Mouse (Mus musculus) thymus, postnatal 25 days (tissue): Measurements from ENCODE around the gene Mfap5.
"Not testable (repeated sequence)": the region's sequence is repeated elsewhere in the genome, so short reads cannot be mapped to it uniquely, and the experiment has no call there.

ENCODE experiments used
- DNase-seq: peaks from one replicate; pipeline ENCODE4 v3.0.0; 2022

Gene Mfap5

DNA sequence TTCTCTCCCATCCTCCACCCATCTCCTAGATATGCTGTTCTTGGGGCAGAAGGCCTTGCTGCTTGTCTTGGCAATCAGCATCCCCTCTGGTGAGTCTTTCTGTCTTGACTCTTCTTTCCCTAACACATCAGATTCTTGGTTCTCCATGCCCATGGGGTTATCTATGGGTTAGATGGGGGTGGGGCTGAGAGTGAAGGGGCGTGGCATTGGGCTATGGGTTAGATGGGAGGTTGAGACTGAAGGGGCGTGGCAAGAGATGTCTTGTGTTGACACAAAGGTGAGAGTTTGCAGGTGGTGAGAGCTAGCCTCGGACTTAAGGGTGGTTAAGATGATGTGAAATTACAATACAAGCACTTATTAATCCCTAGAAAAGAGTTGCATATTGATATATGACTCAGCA, 8.7 kb downstream of the Mfap5 start:
- DNase-seq, result no peak

DNA sequence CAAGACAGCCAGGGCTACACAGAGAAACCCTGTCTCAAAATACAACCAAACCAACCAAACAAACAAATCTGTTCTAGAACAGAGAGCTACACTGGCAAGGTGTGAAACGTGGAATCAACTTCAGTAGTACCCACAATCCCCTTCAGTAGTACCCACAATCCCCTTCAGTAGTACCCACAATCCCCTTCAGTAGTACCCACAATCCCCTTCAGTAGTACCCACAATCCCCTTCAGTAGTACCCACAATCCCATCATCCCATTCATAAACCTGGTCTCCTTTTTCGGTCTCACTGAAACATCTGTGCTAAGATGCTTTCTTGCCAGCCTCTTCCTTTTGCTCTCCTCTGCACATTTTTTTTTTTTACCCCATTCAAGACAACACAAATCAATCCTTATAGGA, 10.1 kb downstream of the Mfap5 start:
- not testable (repeated sequence) for DNase-seq

DNA sequence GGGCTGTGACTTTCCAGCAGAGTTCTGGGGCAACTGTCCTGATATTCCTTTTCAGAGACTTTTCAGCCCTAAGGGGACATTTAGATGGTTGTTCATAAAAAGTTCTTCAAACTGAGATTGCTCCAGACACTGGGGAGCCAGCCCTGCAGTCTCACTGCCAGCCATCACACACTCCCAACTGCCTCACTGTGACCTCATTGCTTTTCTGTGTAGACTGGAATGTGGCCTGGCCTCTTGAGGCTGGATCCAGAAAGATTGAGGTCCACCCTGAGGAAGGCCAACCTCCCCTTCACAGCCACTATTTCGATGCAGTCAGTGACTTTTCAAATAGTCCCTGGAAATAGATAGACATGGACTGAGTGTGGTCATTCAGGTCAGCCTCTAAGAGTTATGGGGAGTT, 12.0 kb downstream of the Mfap5 start:
- DNase-seq, result no peak

DNA sequence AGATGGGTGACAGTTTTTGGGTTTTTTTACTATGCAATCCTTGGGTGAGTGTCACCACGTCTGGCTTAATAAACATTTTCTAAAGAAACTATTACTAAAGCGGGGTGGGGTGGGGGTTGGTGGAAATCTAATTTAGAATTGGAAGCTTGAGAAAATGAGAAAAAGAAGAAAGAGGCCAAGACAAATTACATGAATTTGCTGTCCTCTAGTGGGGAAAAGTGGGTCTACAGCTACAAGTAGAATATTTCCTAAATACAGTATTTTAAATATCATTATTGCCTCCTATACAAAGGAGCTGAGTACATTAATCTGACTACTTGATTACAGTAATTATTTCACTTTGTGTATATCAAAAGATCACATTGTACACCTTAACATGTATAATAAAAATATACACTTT, 13.7 kb downstream of the Mfap5 start:
- no peak for DNase-seq

DNA sequence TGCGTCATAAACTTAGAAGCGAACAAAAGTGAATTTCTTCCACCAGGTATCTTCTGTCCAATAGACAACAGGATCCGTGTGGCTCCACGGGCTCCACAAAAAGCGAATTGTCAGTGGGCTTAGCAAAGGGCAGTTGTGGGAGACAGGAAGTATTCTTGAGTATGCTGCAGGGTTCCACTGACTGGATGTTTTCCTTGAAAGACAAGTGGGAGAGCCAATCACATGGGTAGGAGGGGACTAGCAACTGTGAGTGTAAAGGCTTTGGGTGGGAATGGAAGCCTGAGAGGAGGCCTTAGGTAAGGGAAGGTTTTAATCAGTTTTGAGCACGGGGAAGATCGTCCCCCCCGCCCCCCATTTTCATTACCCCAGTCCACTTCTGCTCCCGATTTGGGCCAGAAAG, 16.9 kb downstream of the Mfap5 start:
- no peak for DNase-seq

DNA sequence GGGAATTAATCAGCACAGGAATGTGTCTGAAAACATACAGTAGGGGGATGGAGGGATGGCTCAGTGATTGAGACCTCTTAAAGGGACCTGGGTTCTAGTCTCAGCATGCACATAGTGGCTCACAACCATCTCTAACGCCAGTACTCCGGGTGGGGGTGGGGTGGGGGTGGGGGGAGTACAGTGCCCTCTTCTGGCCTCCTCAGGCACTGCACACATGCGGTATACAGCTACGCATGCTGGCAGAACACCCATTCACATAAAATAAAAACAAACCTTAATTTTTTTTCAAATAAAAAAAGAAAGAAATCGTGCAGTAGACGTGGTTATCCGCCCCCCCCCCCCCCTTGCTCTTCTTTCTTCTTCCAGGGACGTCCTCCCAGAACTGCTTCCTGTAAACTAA, 17.6 kb downstream of the Mfap5 start:
- no peak for DNase-seq

DNA sequence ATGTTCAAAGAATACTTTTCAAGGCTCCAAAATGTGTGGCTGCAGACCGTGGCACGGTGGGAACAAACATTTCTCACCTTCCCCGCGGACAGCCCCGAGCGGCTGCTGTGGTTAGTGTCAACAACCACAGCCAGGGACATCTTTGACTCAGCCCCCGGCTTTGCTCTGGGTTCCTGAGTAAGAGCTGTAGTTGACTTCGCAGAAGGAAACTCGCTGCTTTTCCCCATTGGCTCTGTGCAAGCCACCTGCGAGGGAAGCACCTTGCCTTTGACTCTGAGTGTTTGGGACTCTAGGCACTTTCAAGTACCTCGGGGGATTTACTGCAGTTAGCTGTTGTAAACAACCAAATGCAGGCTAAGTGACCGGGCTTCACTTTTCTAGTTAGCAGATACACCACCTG, 22.0 kb downstream of the Mfap5 start:
- DNase-seq, result peak; percentile 10

DNA sequence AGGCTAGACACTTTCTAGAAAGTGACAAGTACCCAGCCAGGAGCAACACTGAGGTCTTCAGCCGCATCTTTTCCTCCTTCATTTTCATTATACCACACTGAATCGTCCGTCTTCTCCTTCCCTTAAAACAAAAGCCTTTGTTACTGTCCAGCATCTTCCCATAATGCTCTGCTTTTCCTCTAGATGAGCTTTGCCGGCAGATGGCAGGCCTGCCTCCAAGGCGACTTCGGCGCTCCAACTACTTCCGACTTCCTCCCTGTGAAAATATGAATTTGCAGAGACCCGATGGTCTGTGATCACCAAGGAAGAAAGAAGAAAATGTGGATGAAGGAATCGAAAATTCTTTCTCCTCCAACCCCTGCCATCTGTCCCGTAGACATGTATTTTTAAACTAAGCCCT, 22.5 kb downstream of the Mfap5 start:
- DNase-seq, result no peak

DNA sequence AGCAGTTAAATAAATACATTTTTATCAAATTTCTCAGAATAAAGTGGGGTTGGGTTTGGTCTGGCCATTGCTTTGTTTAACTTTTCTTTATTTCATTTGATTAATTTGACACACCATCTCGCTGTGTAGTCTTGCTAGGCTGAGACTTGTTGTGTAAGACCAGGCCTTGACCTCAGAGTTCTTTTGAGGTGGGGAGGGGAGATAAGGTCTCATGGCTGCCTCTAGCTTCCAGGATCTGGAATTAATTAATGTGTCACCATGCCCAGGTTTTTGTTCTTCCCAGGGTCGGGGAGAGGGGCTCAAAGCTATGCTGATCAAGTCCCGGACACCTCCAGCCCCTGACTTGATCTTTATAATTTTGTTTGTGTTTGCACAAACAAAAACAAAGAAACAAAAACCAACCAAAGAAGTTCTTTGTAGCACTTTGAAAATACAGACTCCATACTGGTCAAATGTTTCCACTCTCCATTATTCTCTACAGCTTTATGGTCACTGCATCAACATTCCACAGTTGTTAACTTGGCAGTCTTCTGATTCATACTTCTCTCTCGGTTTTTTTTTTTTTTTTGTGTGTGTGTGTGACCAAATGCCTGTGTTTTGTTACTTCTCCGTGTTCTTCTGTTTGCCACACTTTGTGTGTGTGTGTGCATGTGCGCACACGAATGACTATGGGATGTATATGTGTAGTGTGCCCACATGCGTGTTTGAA, 26.0 kb downstream of the Mfap5 start:
- no peak for DNase-seq

DNA sequence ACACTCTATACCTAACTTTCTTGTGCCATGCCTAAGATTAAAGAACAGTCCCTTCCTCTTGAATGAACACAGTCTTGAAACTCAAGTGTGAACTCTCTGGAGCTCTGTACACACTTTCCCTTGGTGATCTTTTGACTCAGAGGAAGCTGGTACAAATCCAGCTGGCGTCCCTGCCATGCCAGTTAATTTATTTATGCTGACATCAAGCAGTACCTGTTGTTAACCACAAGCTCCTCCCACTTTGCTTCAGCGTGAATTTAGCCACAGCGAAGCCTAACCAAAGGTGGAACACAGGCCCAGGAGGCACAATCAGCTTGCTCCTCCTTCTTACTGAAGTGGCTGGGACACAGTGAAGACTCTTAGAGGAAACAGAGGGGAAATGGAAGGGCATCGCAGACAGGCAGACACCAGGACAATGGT, 27.2 kb downstream of the Mfap5 start:
- peak; percentile 7 for DNase-seq

DNA sequence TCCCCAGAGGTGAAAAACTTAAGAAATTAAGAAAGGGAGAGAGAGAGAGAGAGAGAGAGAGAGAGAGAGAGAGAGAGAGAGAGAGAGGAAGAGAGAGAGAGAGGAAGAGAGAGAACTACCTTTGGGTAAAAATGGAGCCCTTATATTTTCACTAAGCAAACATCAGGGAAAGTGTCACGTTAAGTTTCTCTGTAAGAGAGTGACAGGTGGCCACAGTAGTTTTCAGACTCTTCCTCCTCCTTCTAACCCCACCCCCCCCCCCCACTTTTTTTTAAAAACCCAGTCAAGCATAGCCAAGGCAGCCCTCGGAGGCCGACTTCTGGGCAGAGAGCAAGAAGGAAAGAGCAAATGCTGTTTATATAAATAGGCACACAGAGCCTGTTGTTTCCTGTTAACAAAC, 28.4 kb downstream of the Mfap5 start:
- DNase-seq, result no peak

DNA sequence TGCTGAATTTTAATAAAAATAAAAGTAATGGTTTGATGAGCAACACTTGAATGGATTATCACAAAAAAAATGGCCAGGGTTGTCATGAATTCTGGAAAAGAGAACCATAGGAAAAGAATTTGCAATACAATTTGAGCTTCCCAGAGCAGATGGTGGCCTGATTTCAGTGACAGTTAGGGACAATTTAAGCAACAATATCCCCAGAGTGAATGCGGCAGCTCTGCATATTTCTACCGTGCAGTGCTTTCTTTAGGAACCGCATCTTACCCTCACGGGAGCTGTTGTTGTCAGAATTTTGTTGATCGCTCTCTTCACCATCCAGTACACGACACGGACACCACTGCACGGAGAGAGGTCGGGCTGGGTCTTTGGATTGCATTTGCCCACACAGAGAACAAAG, 33.9 kb downstream of the Mfap5 start:
- DNase-seq, result no peak

DNA sequence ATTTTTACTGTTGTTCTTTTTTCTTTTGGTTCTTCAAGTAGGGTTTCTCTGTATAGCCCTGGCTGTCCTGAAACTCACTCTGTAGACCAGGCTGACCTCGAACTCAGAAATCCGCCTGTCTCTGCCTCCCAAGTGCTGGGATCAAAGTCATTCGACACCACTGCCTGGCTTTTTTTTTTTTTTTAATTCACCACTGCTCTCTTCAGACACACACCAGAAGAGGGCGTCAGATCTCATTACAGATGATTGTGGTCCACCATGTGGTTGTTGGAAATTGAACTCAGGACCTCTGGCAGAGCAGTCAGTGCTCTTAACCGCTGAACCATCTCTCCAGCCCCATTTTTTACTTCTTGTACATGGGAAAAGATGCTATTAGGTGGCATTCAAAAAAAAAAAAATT, 36.8 kb downstream of the Mfap5 start:
- DNase-seq, result not testable (repeated sequence)

DNA sequence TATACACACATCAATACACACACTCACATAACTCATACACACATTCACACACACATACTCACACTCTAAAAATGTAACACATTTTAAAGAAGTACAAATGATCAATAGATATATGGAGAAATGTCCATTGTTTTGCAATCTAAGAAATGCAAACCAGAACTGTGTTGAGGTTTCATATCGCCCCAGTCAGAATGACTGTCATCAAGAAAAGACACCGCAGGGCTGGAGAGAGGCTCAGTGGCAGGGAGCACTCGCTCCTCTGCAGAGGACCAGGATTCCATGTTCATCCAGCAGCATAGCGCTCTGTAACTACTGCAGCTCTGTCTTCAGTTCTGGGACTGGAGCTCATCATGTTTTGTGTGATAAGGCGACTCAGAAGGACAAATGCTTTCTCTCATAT, 37.9 kb downstream of the Mfap5 start:
- DNase-seq, result no peak

DNA sequence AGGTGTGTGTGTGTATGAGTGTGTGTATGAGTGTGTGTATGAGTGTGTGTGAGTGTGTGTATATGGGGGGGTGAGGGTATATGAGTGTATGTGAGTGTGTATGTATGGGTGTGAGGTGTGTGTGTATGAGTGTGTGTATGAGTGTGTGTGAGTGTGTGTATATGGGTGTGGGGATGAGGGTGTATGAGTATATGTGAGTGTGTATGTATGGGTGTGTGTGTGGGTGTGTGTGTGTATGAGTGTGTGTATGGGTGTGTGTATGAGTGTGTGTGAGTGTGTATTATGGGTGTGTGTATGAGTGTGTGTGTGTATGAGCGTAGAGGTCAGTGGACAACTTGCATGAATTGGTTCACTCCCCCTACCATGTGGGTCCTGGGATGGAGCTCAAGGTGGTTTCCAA, 39.0 kb downstream of the Mfap5 start:
- DNase-seq, result no peak

DNA sequence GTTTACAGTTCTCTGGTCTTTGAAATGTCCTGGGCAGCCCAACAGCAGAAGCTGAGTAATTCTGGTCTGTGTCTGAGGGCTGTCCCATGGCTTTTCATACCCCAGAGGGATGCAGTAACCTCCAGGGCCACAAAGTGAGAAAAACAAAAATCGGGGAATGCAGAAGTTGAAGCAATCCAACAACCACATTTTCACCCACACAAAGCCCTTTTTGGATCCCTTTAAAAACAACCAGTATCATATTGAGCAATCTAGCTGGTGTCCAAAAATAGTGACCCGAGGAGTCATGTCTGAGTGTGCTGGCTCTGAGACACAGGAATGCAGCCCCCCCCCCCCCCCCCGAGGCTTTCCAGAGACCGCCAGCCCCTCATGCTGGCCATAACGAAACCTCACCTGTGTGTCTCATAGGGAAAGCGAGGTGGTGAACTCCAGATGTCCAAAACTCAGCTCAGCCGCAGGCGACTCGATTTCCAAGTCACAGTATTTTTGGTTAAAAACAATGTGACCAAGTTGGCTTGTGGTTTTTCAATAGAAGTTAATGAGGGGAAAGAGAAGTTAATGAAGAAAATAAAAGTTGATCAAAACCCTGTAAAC, 39.7 kb downstream of the Mfap5 start:
- no peak for DNase-seq

DNA sequence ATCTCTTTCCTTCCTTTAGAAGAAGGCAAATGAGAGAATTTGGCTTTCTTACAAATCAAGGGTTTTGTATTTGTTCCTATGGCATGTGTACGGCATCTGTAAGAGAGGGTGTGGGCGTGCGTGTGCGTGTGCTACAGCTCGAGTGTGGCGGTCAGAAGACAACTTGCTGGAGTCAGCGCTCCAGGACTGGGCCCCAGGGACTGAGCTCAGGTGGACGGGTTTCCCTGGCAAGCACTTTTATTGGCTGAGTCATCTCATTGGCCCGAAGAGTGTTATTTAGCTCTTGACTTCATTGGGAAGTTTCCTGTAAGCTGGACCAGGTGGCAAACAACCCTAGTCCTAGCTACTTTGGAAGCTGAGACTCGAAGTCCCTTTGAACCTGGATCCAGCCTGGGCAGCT, 40.3 kb downstream of the Mfap5 start:
- DNase-seq, result no peak

DNA sequence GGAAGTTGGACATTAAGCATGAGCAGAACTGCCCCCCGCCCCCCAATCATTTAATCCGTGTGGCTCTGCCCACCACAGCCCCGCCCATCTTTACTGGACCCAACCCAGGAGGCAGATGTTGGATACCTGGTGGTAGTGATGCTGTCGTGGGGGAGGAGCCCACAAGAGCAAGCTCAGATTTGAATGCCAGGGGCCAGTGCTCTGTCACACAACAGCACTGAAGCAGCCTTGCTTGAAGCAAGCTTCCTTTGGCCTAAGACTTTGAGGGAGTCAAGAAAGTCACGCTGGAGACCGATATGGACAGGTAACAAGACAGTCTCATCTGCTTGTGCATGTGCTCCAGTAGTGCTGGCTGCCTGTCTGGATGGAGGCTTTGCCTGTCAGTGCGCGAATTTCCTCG, 48.0 kb downstream of the Mfap5 start, which contains the start of gene Aicda:
Gene Aicda, plus strand, starts transcription at position 196 of the 400 bp plus-strand sequence.
- DNase-seq, result no peak

DNA sequence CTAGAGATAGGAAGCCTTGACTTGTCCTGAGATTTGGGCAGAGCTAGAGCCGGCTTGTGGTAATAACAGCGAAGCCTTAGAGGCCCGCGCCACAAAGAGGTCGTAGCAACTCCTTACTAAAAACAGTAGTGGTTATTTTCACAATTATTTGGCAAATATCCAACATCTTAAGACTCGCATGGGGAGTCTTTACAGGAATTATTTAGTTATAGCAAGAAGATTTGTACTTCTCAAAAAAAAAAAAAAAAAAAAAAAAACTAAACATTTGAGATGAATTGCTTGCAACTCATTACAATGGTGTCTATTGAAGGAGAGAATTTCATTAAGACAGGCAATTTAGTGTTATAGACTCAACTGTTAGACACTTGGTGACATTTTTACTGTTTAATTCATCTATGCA, 48.5 kb downstream of the Mfap5 start:
- DNase-seq, result no peak

DNA sequence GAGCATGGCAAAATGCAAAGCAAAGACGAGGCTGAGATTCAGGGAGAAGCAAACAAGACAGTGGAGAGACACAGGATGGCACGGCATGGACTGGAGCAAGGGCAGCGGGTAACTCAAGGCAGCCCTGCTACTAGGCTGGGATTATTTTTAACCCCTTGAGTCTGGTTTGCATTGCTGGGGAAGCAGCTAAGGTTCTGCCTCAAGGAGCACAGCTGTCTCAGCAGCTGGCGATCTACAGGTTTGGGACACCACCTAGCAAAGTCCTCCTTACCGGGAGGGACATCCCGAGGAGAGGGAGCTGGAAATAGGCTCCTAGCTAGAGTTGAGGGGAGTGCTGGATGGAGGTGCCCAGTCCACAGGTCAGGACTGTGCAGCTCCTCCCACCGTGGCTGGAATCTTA, 49.6 kb downstream of the Mfap5 start:
- DNase-seq, result no peak

DNA sequence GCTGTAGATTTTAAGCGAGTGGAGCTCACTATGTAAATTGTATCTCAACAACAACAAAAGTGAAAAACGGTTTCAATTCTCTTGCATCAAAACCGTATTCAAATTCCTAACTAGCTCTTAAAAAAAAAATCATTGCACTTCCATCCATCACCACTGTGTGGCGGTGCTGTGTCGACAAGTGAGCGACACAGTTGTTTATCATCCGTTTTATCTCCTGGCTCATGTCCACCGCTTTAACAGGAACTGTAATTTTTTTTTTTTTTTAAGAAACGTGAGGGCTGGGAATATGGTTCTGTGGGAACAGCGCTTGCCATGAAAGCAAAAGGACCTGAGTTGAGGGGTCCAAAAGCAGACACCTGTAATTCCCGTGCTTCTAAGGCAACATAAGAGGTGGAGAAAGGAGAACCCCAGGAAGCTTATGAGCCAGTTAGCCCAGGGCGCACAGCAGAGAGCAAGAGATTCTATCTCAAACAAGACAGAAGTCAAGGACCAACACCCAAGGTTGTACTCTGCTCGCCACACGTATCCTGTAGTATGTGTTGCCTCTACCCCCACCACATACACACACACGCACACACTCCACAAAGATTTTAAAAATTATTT, 51.4 kb downstream of the Mfap5 start:
- DNase-seq, result peak; percentile 59

DNA sequence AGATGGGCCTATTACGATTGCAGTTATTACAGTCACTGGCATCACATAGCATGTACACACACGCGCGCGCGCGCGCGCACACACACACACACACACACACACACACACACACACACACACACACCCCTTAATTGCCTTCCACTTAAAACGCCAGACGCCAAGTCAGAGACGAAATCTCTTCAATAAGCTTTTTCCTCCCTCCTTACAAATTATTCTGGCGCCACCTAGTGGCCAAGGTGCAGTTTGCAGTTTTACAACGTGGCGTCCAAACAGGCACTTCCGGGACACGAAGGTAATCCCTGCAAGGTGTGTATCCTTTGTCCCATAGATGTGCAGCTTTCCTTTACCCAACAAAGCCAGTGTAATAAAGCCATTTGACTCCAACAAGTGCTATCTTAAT, 54.8 kb downstream of the Mfap5 start:
- DNase-seq, result peak; percentile 78

DNA sequence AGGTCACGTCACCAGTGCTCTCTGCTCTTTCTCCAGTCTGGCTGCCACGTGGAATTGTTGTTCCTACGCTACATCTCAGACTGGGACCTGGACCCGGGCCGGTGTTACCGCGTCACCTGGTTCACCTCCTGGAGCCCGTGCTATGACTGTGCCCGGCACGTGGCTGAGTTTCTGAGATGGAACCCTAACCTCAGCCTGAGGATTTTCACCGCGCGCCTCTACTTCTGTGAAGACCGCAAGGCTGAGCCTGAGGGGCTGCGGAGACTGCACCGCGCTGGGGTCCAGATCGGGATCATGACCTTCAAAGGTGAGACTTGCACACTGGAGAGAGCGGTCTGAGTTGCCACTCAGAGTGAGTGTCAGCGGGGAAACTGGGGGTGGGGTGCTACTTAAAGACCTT, 55.4 kb downstream of the Mfap5 start:
- DNase-seq, result no peak

DNA sequence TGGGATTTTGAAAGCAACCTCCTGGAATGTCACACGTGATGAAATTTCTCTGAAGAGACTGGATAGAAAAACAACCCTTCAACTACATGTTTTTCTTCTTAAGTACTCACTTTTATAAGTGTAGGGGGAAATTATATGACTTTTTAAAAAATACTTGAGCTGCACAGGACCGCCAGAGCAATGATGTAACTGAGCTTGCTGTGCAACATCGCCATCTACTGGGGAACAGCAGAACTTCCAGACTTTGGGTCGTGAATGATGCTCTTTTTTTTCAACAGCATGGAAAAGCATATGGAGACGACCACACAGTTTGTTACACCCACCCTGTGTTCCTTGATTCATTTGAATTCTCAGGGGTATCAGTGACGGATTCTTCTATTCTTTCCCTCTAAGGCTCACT, 56.8 kb downstream of the Mfap5 start:
- DNase-seq, result peak; percentile 38
